Mouse (Mus musculus) heart, adult 2 months (tissue): Measurements from ENCODE around the gene Yipf1. TPM values are rescaled to one million over a fixed set of nuclear protein-coding genes. Genes with fewer than 3 reads are reported as not detected.

Source experiments
- DNase-seq, 2 experiments: peaks; one replicate each; pipeline ENCODE4 v3.0.0; 2021
- H3K27ac ChIP-seq: fragments of 200-600 bp; 2 replicates; pipeline ENCODE4 v1.8.1; 2022
- H3K27me3 ChIP-seq: fragments of 200-500 bp; 2 replicates; pipeline ENCODE4 v1.6.1; 2012; ENCODE audit warnings: mild to moderate bottlenecking, low read length, inconsistent platforms, mixed read lengths; ENCODE audit not compliant: control insufficient read depth, insufficient read depth
- H3K36me3 ChIP-seq: fragments of 200-500 bp; 2 replicates; pipeline ENCODE4 v1.6.1; 2012; ENCODE audit warnings: low read length, inconsistent platforms; ENCODE audit not compliant: control insufficient read depth, insufficient read depth
- H3K4me1 ChIP-seq: fragments of 200-500 bp; 2 replicates; pipeline ENCODE4 v1.6.1; 2011; ENCODE audit warnings: low read length; ENCODE audit not compliant: control insufficient read depth, insufficient read depth
- H3K4me3 ChIP-seq: fragments of 200-600 bp; 2 replicates; pipeline ENCODE4 v1.8.1; 2022
- H3K79me2 ChIP-seq: fragments of 200-500 bp; replicated peaks from 2 replicates; pipeline ENCODE4 v1.6.1; 2012; ENCODE audit warnings: mild to moderate bottlenecking, inconsistent platforms, low read length, moderate library complexity, mixed read lengths; ENCODE audit not compliant: control insufficient read depth, insufficient read depth
- H3K9ac ChIP-seq: fragments of 200-500 bp; 2 replicates; pipeline ENCODE4 v1.6.1; 2012; ENCODE audit warnings: low read depth, mild to moderate bottlenecking, control low read depth, inconsistent platforms, low read length, mixed read lengths
- CTCF ChIP-seq: fragments of 200-600 bp; IDR thresholded peaks from 2 replicates; pipeline ENCODE4 v1.8.1; 2022; ENCODE audit warnings: antibody characterized with exemption, mild to moderate bottlenecking, moderate library complexity
- EP300 ChIP-seq: fragments of 200-500 bp; IDR thresholded peaks from 2 replicates; pipeline ENCODE4 v1.6.1; 2011; ENCODE audit warnings: low read depth, low read length, control low read depth; ENCODE audit not compliant: insufficient read depth
- POLR2A ChIP-seq: fragments of 200-500 bp; IDR thresholded peaks from 2 replicates; pipeline ENCODE4 v1.6.1; 2011; ENCODE audit warnings: mild to moderate bottlenecking, low read depth, low read length, control low read depth; ENCODE audit not compliant: insufficient read depth
- WGBS: fragments of 180-500 bp; shearing (Covaris S2); methylation state at CpG from one replicate; pipeline ENCODE4 v1.1.7; 2018; 5-methylcytosine and 5-hydroxymethylcytosine counted together
- intact Hi-C: fragments of 180-260 bp; cut with DNase I; formaldehyde crosslinking; loops from one replicate; pipeline ENCODE4 v1.15.1; 2025
- polyA plus RNA-seq: library from polyadenylated mRNA; depleted of rRNA; stranded (reverse); fragments of >200 nt; gene quantifications from 2 replicates; pipeline ENCODE4 v1.2.3, GENCODE M21; 2012; rRNA removed
- total RNA-seq, 2 experiments: library from RNA; stranded (reverse); gene quantifications; 2 replicates each; pipeline ENCODE4 v1.2.3; 2021

Yipf1 gene
- total and polyA plus RNA-seq, 3 experiments = 17.6 to 23.3 (median 19.3) TPM

DNA sequence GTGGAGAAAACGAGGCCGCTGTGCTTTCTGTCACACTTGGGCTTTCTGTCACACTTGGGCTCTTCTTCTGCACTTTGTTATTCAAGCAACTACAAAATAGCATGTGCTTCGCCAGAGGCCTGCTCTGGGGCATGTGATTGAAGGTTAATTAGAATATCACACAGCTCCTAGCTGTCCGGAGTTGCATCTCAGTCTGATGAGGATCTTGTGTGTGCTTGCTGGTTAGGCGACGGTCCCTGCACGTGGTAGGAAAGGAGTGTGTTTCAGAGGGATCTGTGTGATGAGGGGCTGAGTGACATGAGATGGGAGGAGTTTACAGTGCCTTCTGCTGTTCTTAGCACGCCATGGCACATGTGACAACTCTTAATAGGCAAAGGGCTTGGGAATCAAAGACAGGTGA is 73.3 kb downstream of the Yipf1 start:
- DNase-seq = no peak
- intact Hi-C loops = no loop called here
- Histone ChIP-seq H3K4me1 (no peaks in the 10 kb centered on the region), H3K27ac (no peak overlapping the region), H3K9ac (no peak overlapping the region), H3K36me3 (no peaks in the 10 kb centered on the region), H3K27me3 (no peaks in the 10 kb centered on the region), H3K79me2 (no peaks in the 10 kb centered on the region), H3K4me3 (no peak overlapping the region)
- 90% methylated on average over 8 of the region's 8 CpGs for WGBS
- no peak for TF ChIP-seq CTCF
- no peak for TF ChIP-seq EP300
- no peak for TF ChIP-seq POLR2A

DNA sequence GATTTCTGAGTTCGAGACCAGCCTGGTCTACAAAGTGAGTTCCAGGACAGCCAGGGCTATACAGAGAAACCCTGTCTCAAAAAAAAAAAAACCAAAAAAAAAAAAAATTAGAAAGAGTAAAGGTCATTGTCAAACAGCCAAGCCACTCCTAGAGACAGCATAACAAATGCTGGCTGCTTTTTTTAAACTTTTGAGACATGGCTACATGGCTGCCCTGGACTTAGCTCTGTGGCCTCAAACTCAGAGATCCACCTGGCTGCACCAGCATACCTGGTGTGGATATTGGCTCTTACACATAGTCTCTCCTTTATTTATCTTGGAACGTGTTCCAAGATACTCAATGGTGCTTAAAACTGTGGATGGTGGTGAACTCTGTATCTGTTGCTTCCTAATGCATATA is 74.1 kb downstream of the Yipf1 start:
- Histone ChIP-seq H3K9ac (no peak overlapping the region), H3K4me1 (no peaks in the 10 kb centered on the region), H3K27me3 (no peaks in the 10 kb centered on the region), H3K27ac (no peak overlapping the region), H3K4me3 (no peak overlapping the region), H3K36me3 (no peaks in the 10 kb centered on the region), H3K79me2 (no peaks in the 10 kb centered on the region)
- WGBS = 90% methylated on average over 2 of the region's 2 CpGs
- TF ChIP-seq POLR2A = no peak
- no peak for TF ChIP-seq EP300
- no peak for TF ChIP-seq CTCF
- intact Hi-C loops = no loop called here
- DNase-seq = no peak

DNA sequence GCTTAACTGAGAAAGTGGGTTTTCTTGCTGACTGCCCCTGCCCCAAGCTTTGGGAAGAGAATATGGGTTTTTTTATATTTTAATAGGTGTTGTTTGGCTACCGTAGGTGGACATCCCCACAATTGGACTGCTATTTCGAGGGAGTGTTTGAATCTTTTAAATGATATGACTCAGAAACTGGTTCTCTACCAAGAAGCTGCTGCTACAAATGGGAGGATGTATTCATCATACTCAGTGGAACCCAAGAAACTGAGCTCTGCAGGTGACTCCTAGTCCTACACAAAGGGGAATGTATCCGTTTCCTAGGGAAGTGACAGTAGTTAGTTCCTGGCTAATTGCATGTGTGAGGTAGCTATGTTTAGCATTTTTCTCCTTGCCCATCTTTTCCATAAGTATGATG is 75.2 kb downstream of the Yipf1 start:
- H3K79me2 ChIP-seq = no peaks in the 10 kb centered on the region
- no peak for DNase-seq
- TF ChIP-seq POLR2A = no peak
- no peak for TF ChIP-seq CTCF
- no peak for TF ChIP-seq EP300
- intact Hi-C loops = no loop called here
- H3K4me3 ChIP-seq = no peak overlapping the region
- 94% methylated on average over 3 of the region's 3 CpGs for WGBS
- H3K36me3 ChIP-seq = no peaks in the 10 kb centered on the region
- H3K4me1 ChIP-seq = no peaks in the 10 kb centered on the region
- H3K27me3 ChIP-seq = no peaks in the 10 kb centered on the region
- no peak overlapping the region for H3K27ac ChIP-seq
- no peak overlapping the region for H3K9ac ChIP-seq

DNA sequence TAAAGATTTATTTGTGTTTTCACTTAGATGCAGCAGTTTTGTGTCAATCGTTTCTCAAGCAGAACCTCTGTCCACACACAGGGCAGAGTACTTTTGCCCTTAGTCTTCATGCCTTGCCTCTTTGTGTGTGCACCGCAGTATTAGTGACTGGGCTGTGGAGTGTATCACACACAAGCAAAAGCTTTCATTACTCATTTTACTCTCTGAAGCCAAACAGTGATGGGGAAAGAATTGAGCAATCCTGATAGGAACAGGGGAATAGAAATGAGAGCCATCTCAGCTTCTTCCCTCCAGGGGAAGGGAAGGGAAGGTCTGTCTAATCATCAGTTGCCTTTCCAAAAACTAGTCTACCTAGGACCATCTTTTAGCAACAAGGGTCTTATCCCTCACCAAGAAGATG is 79.6 kb downstream of the Yipf1 start:
- no peak for DNase-seq
- no peaks in the 10 kb centered on the region for H3K79me2 ChIP-seq
- H3K27ac ChIP-seq = no peak overlapping the region
- no peak for TF ChIP-seq CTCF
- no peak for TF ChIP-seq POLR2A
- TF ChIP-seq EP300 = no peak
- WGBS = 95% methylated on average over 2 of the region's 2 CpGs
- H3K27me3 ChIP-seq = no peaks in the 10 kb centered on the region
- no peaks in the 10 kb centered on the region for H3K4me1 ChIP-seq
- H3K4me3 ChIP-seq = no peak overlapping the region
- no peaks in the 10 kb centered on the region for H3K36me3 ChIP-seq
- H3K9ac ChIP-seq = no peak overlapping the region
- intact Hi-C loops = no loop called here

Other genes with a start within 250 kb of the Yipf1 start
- gene Mrpl37, start 247.5 kb upstream of the Yipf1 start, total RNA-seq = 100 to 1,000 TPM in 1 of 2 experiments, 10 to 100 TPM in 1; 96.3 to 103 TPM
- 113 and 180 TPM in 2 replicates for gene Mrpl37, start 247.5 kb upstream of the Yipf1 start, polyA plus RNA-seq
- 10 to 100 TPM; 21.9 to 25.9 TPM for gene Cyb5rl, start 247.4 kb upstream of the Yipf1 start, total RNA-seq
- 12.6 and 15.4 TPM in 2 replicates for gene Cyb5rl, start 247.4 kb upstream of the Yipf1 start, polyA plus RNA-seq
- gene Cdcp2, start 217.5 kb upstream of the Yipf1 start, total RNA-seq = not detected
- gene Cdcp2, start 217.5 kb upstream of the Yipf1 start, polyA plus RNA-seq = not detected in 2 replicates
- gene Tmem59, start 136.0 kb upstream of the Yipf1 start, total RNA-seq = 100 to 1,000 TPM; 132 to 141 TPM
- 139 and 212 TPM in 2 replicates for gene Tmem59, start 136.0 kb upstream of the Yipf1 start, polyA plus RNA-seq
- 10 to 100 TPM; 10.1 to 14.7 TPM for gene Tceanc2, start 135.2 kb upstream of the Yipf1 start, total RNA-seq
- gene Tceanc2, start 135.2 kb upstream of the Yipf1 start, polyA plus RNA-seq = 3.3 and 4.0 TPM in 2 replicates
- not detected for gene Ldlrad1, start 105.2 kb upstream of the Yipf1 start, total RNA-seq
- 2.1 TPM in 1 of 2 replicates, not detected in the other for gene Ldlrad1, start 105.2 kb upstream of the Yipf1 start, polyA plus RNA-seq
- 10 to 100 TPM in 1 of 2 experiments, 1 to 10 TPM in 1; 9.6 to 10.1 TPM for gene Lrrc42, start 60.8 kb upstream of the Yipf1 start, total RNA-seq
- gene Lrrc42, start 60.8 kb upstream of the Yipf1 start, polyA plus RNA-seq = 5.0 and 8.6 TPM in 2 replicates
- 10 to 100 TPM in 1 of 2 experiments, 1 to 10 TPM in 1; 9.4 to 11.3 TPM for gene Hspb11, start 60.8 kb upstream of the Yipf1 start, total RNA-seq
- 2.3 and 3.9 TPM in 2 replicates for gene Hspb11, start 60.8 kb upstream of the Yipf1 start, polyA plus RNA-seq
- not detected for gene Dio1, start 7.2 kb upstream of the Yipf1 start, total RNA-seq
- gene Dio1, start 7.2 kb upstream of the Yipf1 start, polyA plus RNA-seq = not detected in 2 replicates
- 10 to 100 TPM; 10.2 to 11.3 TPM for gene Ndc1, start 53.4 kb downstream of the Yipf1 start, total RNA-seq
- gene Ndc1, start 53.4 kb downstream of the Yipf1 start, polyA plus RNA-seq = 15.4 and 22.2 TPM in 2 replicates
- gene Glis1, start 120.2 kb downstream of the Yipf1 start, total RNA-seq = under 1 TPM; 0.30 to 0.52 TPM
- gene Glis1, start 120.2 kb downstream of the Yipf1 start, polyA plus RNA-seq = 0.18 and 0.29 TPM in 2 replicates